Mouse (Mus musculus): ENCODE results near the gene Mrgprd. TPM values are rescaled to one million over a fixed set of nuclear protein-coding genes. Genes with fewer than 3 reads are reported as not detected.
A peak's percentile ranks its signal among the peaks of the same experiment; 100 is the strongest.

The Mrgprd gene
- not detected in 2 replicates for polyA plus RNA-seq (2016; fragmentation: Nextera tagmentation; extraction: Ambion mirVana)

DNA sequence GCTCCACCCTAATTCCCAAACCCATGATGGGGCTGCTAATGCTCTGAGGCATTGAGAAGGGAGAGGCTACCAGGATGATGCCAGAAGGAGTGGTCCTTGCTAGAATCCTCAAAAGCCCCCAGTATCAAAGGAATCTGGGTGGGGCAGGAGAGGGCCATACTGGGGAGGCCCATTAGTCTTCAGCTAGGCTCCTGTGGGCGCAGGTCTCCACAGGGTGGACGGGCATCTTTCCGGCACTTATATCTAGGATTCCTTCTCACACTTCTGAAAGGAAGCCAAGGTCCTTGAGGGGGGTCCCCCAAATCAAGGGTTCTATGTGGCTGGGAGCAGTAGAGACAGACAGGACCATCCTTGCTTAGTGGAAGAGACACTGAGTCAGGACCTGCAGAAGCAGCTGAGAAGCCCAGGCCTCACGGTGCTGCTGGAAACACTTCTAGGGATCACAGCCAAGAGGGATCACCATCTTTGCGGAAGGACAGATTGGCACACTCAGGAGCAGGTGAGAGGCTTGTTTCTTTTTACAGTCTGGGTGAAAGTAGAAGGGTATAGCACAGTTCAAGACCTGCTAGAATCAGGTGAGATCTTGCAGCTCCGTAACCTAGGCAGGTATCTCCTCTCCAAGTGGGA lies at the start of gene Mrgprd:
Gene Mrgprd, plus strand, starts transcription at position 51 of the 627 bp plus-strand sequence.
- WGBS: 96% methylated on average over 6 of the region's 6 CpGs
- no peak for ATAC-seq (ENCODE audit: low FRiP score)

GRCm38 (mm10) chr7:145266011-145266410 lies 48.6 kb upstream of the Mrgprd start:
- 80% methylated on average over 2 of the region's 2 CpGs for WGBS
- no peak for ATAC-seq (ENCODE audit: low FRiP score)
- Histone ChIP-seq H3K9ac (no peak overlapping the region), H3K27me3 (no peaks in the 10 kb centered on the region), H3K4me1 (no peaks in the 10 kb centered on the region), H3K36me3 (peaks cover 20% of the 10 kb centered on the region), H3K4me3 (no peak overlapping the region), H3K9me3 (replicated peaks) (no peaks in the 10 kb centered on the region), H3K27ac (no peak overlapping the region), H3K4me2 (replicated peaks) (no peak overlapping the region)

More for the DNA sequence above, at the start of gene Mrgprd:
- no peak within 1 kb of the TSS for H3K9ac ChIP-seq
- no peak within 1 kb of the TSS for H3K4me2 ChIP-seq (replicated peaks)
- no peak within 1 kb of the TSS for H3K27ac ChIP-seq
- H3K4me1 ChIP-seq: no peaks in the 10 kb centered on the region
- H3K36me3 ChIP-seq: no peaks in the 10 kb centered on the region
- H3K4me3 ChIP-seq: no peak within 1 kb of the TSS
- H3K27me3 ChIP-seq: no peaks in the 10 kb centered on the region
- H3K9me3 ChIP-seq (replicated peaks): no peaks in the 10 kb centered on the region

DNA sequence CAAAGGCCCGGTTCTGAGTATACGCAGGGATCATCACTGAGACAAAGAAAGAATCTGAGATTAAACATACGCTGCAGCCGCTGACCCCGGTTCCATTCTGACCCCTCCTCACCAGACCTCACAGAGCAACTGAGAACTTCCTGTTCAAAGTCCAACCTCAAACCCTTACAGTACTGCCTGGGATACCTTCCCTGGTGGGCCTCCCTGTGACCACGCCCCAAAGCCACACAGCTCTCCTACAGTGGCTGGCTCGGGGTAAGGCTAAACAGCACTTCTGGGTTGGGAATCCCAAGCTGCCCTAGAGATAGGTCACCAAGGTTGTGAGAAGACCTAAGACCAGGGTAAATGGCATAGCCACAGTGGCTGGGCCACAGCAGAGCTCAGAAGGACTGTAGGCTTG lies 45.7 kb upstream of the Mrgprd start:
- Histone ChIP-seq H3K27me3 (no peaks in the 10 kb centered on the region), H3K27ac (no peak overlapping the region), H3K36me3 (peaks cover 43% of the 10 kb centered on the region), H3K9ac (no peak overlapping the region), H3K4me1 (no peaks in the 10 kb centered on the region), H3K9me3 (replicated peaks) (no peaks in the 10 kb centered on the region), H3K4me2 (replicated peaks) (no peak overlapping the region), H3K4me3 (no peak overlapping the region)
- 93% methylated on average over 7 of the region's 7 CpGs for WGBS
- ATAC-seq (ENCODE audit: low FRiP score): no peak

DNA sequence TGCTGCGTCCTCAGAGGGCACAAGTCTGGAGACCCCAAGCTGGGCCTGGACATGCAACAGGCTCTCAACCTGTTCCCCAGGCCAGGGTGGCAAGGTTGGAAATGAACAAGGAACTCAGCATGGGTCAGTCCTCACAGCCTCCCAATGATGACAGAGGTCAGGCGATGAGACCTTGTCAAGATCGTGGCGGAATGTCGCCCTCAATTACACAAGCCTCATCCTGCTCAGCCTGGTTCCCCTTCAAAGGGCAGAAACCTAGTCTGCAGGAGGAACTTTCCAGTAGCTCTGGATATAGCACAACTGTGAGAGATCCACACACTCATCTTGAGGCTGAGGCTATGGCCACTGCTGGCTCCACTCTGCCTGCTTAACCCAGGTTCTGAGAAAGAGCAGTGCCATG lies 43.7 kb upstream of the Mrgprd start:
- Histone ChIP-seq H3K9ac (no peak overlapping the region), H3K4me3 (no peak overlapping the region), H3K27ac (no peak overlapping the region), H3K4me1 (no peaks in the 10 kb centered on the region), H3K9me3 (replicated peaks) (no peaks in the 10 kb centered on the region), H3K4me2 (replicated peaks) (no peak overlapping the region), H3K27me3 (no peaks in the 10 kb centered on the region), H3K36me3 (peaks cover 42% of the 10 kb centered on the region)
- ATAC-seq (ENCODE audit: low FRiP score): no peak
- 91% methylated on average over 5 of the region's 5 CpGs for WGBS

DNA sequence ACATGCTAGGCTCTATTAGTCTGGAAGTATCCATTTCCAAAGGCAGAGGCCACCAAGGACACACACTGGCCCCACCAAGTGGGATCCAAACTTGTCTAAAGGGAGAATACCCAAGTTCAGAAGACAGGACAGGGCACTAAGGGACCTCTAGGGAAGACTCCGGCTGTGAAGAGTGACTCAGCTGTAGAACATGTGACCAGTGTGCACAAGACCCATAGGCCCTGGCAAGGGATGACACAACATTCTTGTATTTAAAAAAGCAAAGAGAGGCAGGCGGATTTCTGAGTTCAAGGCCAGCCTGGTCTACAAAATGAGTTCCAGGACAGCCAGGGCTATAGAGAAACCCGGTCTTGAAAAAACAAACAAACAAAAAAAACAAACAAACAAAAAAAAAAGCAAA lies 39.1 kb upstream of the Mrgprd start:
- no peaks in the 10 kb centered on the region for H3K9me3 ChIP-seq (replicated peaks)
- H3K27ac ChIP-seq: no peak overlapping the region
- H3K9ac ChIP-seq: no peak overlapping the region
- H3K4me1 ChIP-seq: no peaks in the 10 kb centered on the region
- H3K27me3 ChIP-seq: no peaks in the 10 kb centered on the region
- H3K36me3 ChIP-seq: peaks cover 57% of the 10 kb centered on the region
- ATAC-seq (ENCODE audit: low FRiP score): no peak
- WGBS: 90% methylated on average over 3 of the region's 3 CpGs
- H3K4me3 ChIP-seq: no peak overlapping the region
- no peak overlapping the region for H3K4me2 ChIP-seq (replicated peaks)

- H3K36me3 ChIP-seq: peaks cover 29% of the 10 kb centered on the region
- no peak overlapping the region for H3K4me2 ChIP-seq (replicated peaks)
- H3K27ac ChIP-seq: no peak overlapping the region
- H3K4me1 ChIP-seq: peaks cover 18% of the 10 kb centered on the region
- no peaks in the 10 kb centered on the region for H3K27me3 ChIP-seq
- no peak overlapping the region for H3K4me3 ChIP-seq
- H3K9me3 ChIP-seq (replicated peaks): no peaks in the 10 kb centered on the region
- ATAC-seq (ENCODE audit: low FRiP score): no peak
- H3K9ac ChIP-seq: no peak overlapping the region
- 86% methylated on average over 4 of the region's 4 CpGs for WGBS
Measured at GRCm38 (mm10) chr7:145281396-145281795, 33.2 kb upstream of the Mrgprd start.

DNA sequence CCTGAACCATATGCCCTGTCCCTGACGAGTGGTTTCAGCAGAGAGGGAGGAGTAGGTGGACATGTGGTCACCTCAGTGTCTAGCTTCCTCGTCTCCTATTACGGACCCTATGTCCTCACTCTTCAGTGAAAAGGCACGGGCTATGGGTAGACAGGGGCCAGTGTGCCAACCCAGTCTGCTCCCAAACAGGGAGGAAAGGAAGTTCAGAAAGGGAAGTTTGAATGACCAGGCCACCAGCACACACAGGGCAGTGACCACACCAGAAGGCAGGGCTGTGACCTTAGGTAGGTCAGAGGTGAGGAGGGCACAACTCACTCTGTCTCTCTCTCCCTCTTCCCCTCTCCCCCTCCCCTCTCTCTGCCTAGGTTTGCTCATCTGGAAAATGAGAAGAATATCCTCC lies 31.6 kb upstream of the Mrgprd start:
- 54% methylated on average over 4 of the region's 4 CpGs for WGBS
- Histone ChIP-seq H3K9me3 (replicated peaks) (no peaks in the 10 kb centered on the region), H3K4me2 (replicated peaks) (peak overlapping the region; percentile 58), H3K4me1 (peaks cover 18% of the 10 kb centered on the region), H3K27ac (no peak overlapping the region), H3K4me3 (peak overlapping the region; percentile 43), H3K36me3 (peaks cover 20% of the 10 kb centered on the region), H3K27me3 (no peaks in the 10 kb centered on the region), H3K9ac (peak overlapping the region; percentile 44)
- no peak for ATAC-seq (ENCODE audit: low FRiP score)

DNA sequence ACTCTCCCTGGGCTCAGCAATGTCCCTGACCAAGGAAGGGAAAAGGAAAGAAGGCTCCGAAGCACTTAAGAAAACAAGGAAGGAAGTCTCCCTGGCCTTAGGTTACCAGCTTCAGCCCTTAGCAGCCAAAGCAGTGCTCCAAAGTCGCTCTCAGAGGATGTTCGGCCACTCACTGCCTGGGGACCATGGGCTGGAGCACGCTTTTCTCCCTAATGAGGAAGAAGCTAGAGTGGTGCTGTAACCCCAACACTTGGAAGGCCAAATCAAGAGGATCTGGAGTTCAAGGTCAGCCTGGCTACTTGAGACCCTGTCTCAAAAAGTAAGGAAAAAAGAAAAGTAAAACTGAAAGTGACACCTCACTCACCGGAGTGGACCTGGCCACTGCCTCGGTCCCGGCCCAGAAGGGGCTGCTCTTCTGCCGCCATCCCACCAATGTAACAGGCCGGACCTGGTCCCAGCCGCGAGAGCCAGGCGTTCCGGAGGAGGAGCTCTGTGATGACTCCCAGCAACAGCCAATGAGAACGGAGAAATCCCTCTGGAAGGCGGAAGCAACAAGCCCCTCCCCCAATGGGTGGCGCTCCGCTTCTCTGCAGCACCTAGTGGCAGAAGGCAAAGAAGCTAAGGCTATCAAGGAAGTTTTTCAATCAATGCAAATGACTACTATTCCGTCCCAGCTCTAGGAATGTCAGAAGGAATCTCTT lies 31.0 kb upstream of the Mrgprd start, which contains the start of gene Tpcn2:
Gene Tpcn2, minus strand, starts transcription at position 525 of the 701 bp plus-strand sequence.
- WGBS: 2% methylated on average over 18 of the region's 18 CpGs
- H3K9ac ChIP-seq: peak within 1 kb of the TSS; percentile 44
- H3K36me3 ChIP-seq: peaks cover 14% of the 10 kb centered on the region
- no peaks in the 10 kb centered on the region for H3K27me3 ChIP-seq
- H3K9me3 ChIP-seq (replicated peaks): no peaks in the 10 kb centered on the region
- peak; percentile 91 for ATAC-seq (ENCODE audit: low FRiP score)
- peak within 1 kb of the TSS; percentile 58 for H3K4me2 ChIP-seq (replicated peaks)
- no peak within 1 kb of the TSS for H3K27ac ChIP-seq
- peaks cover 18% of the 10 kb centered on the region for H3K4me1 ChIP-seq
- H3K4me3 ChIP-seq: peak within 1 kb of the TSS; percentile 43

- Histone ChIP-seq H3K27me3 (no peaks in the 10 kb centered on the region), H3K4me3 (no peak overlapping the region), H3K4me1 (peaks cover 18% of the 10 kb centered on the region), H3K36me3 (peaks cover 8% of the 10 kb centered on the region), H3K4me2 (replicated peaks) (peak overlapping the region; percentile 58), H3K9ac (no peak overlapping the region), H3K9me3 (replicated peaks) (no peaks in the 10 kb centered on the region), H3K27ac (no peak overlapping the region)
- 63% methylated on average over 3 of the region's 3 CpGs for WGBS
- no peak for ATAC-seq (ENCODE audit: low FRiP score)
Measured at GRCm38 (mm10) chr7:145284293-145284692, 30.3 kb upstream of the Mrgprd start.

DNA sequence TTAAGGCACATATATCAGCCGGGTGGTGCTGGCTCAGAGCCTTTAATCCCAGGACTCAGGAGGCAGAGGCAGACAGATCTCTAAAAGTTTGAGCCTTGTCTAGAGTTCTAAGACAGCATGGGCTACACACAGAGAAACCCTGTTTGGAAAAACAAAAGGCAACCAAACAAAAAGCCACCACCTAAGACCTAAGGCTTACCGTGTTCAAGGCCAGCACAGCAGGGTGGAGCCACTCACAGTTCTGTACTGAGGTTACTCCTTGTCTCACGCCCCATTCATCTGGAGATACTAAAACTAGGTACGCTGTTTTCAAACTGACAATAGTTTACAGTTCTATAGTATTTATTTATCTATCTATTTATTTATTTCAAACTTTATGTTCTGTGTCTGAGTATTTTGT lies 29.2 kb upstream of the Mrgprd start:
- Histone ChIP-seq H3K27me3 (no peaks in the 10 kb centered on the region), H3K4me3 (no peak overlapping the region), H3K4me1 (peaks cover 18% of the 10 kb centered on the region), H3K4me2 (replicated peaks) (no peak overlapping the region), H3K36me3 (no peaks in the 10 kb centered on the region), H3K9me3 (replicated peaks) (no peaks in the 10 kb centered on the region), H3K9ac (no peak overlapping the region), H3K27ac (no peak overlapping the region)
- WGBS: 77% methylated on average over 4 of the region's 4 CpGs
- ATAC-seq (ENCODE audit: low FRiP score): no peak

- Histone ChIP-seq H3K9me3 (replicated peaks) (no peaks in the 10 kb centered on the region), H3K9ac (no peak overlapping the region), H3K27ac (no peak overlapping the region), H3K36me3 (no peaks in the 10 kb centered on the region), H3K4me3 (no peak overlapping the region), H3K27me3 (no peaks in the 10 kb centered on the region), H3K4me1 (peaks cover 12% of the 10 kb centered on the region), H3K4me2 (replicated peaks) (no peak overlapping the region)
- 87% methylated on average over 6 of the region's 6 CpGs for WGBS
- no peak for ATAC-seq (ENCODE audit: low FRiP score)
Measured at GRCm38 (mm10) chr7:145287410-145287809, 27.2 kb upstream of the Mrgprd start.

DNA sequence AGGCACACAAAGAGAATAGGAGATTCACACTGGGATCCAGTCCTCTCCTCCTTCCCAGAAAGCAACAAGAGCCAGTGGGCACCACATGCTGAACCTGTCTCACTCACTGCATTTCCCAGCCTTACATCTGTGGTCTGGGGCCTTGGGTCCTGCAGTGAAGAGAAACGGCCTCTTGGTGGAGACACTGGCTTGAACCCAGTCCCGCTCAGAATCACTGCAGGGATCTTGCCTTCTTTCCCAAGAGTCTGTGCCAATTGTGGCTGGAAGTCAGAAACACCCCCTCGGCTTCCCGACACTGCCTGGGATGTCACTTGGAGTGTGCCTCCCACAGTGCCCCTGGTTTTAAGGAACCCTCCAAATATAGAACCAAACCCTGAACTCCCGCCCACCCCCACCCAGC lies 25.3 kb upstream of the Mrgprd start:
- H3K36me3 ChIP-seq: no peaks in the 10 kb centered on the region
- no peak overlapping the region for H3K4me2 ChIP-seq (replicated peaks)
- 22% methylated on average over 5 of the region's 5 CpGs for WGBS
- no peaks in the 10 kb centered on the region for H3K27me3 ChIP-seq
- ATAC-seq (ENCODE audit: low FRiP score): no peak; the same call in 1 of the 2 replicates
- no peak overlapping the region for H3K27ac ChIP-seq
- no peak overlapping the region for H3K9ac ChIP-seq
- no peaks in the 10 kb centered on the region; the same call in 1 of the 2 replicates for H3K4me1 ChIP-seq
- H3K4me3 ChIP-seq: no peak overlapping the region
- no peaks in the 10 kb centered on the region for H3K9me3 ChIP-seq (replicated peaks)

GRCm38 (mm10) chr7:145291847-145292246 lies 22.8 kb upstream of the Mrgprd start:
- no peak for ATAC-seq (ENCODE audit: low FRiP score)
- no peaks in the 10 kb centered on the region for H3K4me1 ChIP-seq
- H3K27ac ChIP-seq: no peak overlapping the region
- H3K4me3 ChIP-seq: no peak overlapping the region
- no peaks in the 10 kb centered on the region for H3K27me3 ChIP-seq
- no peaks in the 10 kb centered on the region for H3K9me3 ChIP-seq (replicated peaks)
- 96% methylated on average over 2 of the region's 2 CpGs for WGBS
- no peaks in the 10 kb centered on the region for H3K36me3 ChIP-seq
- H3K9ac ChIP-seq: no peak overlapping the region
- no peak overlapping the region for H3K4me2 ChIP-seq (replicated peaks)
